Mouse (Mus musculus) colon, adult 2 months (tissue): ENCODE measurements around the gene Nrgn. TPM values are rescaled to one million over a fixed set of nuclear protein-coding genes. Genes with fewer than 3 reads are reported as not detected.

ENCODE experiments used
- polyA plus RNA-seq: library from polyadenylated mRNA; depleted of rRNA; stranded (reverse); fragments of >200 nt; gene quantifications from 2 replicates; pipeline ENCODE4 v1.2.3, GENCODE M21; 2012; rRNA removed

The Nrgn gene
- polyA plus RNA-seq, result 3.7 and 5.8 TPM in 2 replicates

DNA sequence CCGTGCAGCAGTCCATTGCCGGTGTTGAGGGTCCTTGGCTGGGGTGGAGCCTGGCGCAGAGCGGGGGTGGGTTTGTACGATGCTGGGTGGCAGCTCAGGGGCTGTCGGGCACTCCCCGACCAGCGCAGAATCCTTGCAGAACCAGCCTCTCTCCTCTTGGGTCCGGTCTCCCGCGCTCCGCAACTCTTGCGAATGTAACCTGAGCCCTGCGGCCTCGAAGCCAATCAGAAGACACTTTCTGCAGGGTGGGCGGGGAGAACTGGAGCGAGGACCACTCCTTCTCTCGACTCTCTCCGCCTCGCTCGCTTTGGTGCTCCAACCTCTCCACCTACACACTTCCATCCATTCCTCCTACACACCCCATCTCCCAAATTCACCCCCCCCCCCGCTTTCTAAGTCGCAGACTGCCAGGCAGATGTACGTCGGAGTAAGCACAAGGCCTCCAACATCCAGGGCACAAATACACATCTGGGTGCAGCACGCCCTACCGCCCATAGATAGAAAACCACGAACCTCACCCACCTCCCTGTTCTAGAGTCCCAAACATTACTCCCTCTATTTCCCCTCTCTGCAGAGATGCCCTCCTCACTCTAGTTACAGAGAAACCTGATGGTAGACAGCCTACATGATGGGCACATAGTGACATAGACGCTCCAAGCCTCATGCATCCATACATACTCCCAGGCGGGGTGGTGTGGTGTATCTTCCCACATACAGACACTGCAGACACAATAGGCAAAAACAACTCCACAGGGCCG lies at the start of gene Nrgn:
Gene Nrgn (minus strand): TSS at position 369 of the 758 bp plus-strand sequence.

DNA sequence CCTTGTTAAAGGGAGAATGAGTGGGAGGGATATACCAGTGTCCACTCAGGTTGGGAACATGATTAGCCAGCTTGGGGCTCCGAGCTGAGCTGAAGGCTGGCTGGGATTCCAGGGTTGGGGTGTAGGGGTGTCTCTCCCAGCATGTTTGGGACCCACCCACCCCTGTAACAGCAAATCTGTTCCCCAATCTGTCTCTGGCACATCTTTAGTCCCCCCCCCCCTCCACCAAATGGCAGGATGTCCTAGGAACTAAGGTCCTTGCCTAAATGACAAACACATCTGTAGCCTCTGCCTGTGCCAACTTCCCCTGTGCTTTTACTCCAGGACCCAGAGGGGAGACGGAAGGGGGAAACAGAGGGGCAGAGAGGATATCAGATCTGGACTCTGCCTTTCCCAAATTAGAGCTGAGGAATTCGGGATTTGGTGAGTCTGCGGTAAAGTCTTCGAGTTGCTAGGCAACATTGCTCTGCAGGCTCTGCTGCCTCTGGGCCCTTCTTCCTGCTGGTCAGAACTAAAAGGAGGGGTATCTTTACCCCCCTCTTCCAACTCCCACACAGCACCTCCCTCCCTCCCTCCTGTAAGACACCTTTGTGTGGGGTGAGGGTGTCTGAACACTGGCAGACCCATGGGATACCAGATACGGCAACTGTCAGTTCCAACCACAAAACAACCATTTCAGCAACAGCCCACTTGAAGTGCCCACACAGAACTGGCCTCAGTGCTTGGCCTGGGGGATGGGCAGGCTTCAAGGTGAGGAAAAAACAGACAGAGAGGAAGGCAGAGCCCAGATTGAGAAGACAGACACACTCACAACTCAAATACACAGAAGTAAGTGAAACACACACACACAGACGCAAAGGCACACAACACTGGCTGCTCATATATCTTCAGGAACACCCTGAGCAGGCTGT lies 2.4 kb upstream of the Nrgn start, which contains the start of gene Siae:
Gene Siae (plus strand): TSS at position 861 of the 911 bp plus-strand sequence.

DNA sequence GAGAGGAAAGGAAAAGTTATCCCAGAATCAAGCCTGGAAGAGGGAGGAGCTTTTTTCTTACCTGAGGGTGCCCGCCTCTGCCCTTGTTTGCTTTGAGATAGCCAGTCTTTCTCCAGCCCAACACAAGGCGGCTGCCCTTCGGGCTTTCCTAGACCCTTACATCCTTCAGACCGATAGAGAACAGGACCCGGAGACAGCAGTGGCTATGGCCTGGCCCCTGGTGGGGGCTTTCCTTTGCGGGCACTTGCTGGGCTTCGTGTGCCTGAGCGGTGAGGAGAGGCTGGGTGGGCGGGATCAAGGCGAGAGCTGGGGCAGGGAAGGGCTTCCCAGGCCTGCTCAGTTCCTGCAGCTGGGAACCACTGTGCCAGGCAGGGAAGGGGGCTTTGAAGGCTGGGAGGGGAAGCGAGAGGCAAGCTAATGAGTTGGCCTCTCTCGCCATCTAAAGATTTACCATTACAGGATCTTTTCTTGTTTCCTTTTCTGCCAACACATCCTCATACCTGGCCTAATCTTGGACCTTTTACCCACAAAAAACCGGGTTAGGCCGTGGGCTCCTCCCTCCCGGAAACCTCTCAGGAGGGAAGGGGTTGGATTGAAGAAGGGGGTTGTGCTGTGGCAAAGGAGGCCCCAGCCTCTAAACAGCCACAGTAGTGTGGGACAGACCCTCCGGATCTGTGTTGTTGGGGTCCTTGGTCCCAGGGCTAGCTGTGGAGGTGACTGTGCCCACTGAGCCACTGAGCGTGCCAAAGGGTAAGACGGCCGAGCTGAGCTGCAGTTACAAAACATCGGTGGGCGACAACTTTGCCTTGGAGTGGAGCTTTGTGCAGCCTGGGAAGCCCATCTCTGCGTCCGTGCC lies 13.3 kb downstream of the Nrgn start, which contains the start of gene Vsig2:
Gene Vsig2 (plus strand): TSS at position 86 of the 856 bp plus-strand sequence.

DNA sequence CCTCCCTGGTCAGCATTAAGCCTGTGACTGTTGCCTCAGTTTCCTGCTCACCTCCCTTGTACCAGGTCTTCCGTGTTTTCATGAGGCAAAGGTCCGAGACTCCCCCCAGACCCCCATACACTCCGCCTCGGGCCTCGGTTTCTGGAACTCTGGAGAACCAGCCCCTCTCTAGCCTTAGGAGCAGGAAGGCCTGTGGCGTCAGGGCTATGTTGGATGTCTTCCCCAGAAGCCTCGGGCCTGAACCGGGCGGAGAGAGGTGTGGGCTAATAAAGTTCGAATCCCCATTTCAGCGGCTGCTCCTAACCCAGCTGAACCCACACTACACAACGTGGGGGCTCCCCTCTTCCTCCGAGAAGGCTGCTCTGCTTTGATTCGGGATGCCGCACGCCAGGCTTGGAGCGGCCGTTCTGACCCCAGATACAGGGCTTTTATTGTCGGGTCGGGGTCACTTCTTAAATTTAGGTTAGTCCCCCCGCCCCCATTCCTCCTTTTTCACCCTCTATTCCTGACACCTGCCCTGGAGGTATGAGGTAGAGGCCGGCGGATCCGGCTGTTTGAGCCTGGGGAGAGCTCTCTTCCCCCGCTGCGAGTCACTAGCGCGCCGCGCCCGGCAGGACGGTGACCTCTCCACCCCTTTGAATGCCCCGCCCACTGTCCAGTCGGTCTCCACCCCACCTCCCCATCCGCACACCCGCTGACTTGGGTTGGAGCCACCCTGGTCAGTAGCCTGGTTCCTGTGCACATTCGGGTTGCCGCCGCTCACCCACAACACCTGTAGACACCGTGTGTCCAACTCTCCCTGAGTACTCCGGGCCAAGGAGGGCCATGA lies 25.1 kb downstream of the Nrgn start, which contains the start of gene Esam:
Gene Esam (plus strand): TSS at position 683 of the 829 bp plus-strand sequence.

Other genes starting within 250 kb of the Nrgn start
- gene Ccdc15, start 204.5 kb downstream of the Nrgn start, polyA plus RNA-seq, result 1.1 and 1.5 TPM in 2 replicates
- 1.2 and 1.6 TPM in 2 replicates for gene Hepacam, start 185.6 kb downstream of the Nrgn start, polyA plus RNA-seq
- gene Robo4, start 151.0 kb downstream of the Nrgn start, polyA plus RNA-seq, result 10.1 and 10.7 TPM in 2 replicates
- 0.36 and 0.94 TPM in 2 replicates for gene Robo3, start 119.7 kb downstream of the Nrgn start, polyA plus RNA-seq
- 18.0 and 19.3 TPM in 2 replicates for gene Msantd2, start 63.6 kb downstream of the Nrgn start, polyA plus RNA-seq
- gene Esam, start 24.8 kb downstream of the Nrgn start, polyA plus RNA-seq, result 17.7 and 18.0 TPM in 2 replicates
- gene Vsig2, start 13.6 kb downstream of the Nrgn start, polyA plus RNA-seq, result 21.1 and 23.2 TPM in 2 replicates
- gene Siae, start 2.8 kb upstream of the Nrgn start, polyA plus RNA-seq, result 5.5 and 5.8 TPM in 2 replicates
- gene Spa17, start 60.8 kb upstream of the Nrgn start, polyA plus RNA-seq, result 0.37 TPM in 1 of 2 replicates, not detected in the other
- 52.3 and 57.9 TPM in 2 replicates for gene Tbrg1, start 104.4 kb upstream of the Nrgn start, polyA plus RNA-seq
- not detected in 2 replicates for gene Panx3, start 116.3 kb upstream of the Nrgn start, polyA plus RNA-seq
- gene Olfr160, start 163.3 kb upstream of the Nrgn start, polyA plus RNA-seq, result not detected in 2 replicates
- not detected in 2 replicates for gene Olfr874, start 192.2 kb upstream of the Nrgn start, polyA plus RNA-seq
- gene Olfr875, start 219.0 kb upstream of the Nrgn start, polyA plus RNA-seq, result not detected in 2 replicates